Mouse (Mus musculus) hindbrain, embryonic 15.5 days (tissue): ENCODE data around the gene Ankrd6. TPM values are rescaled to one million over a fixed set of nuclear protein-coding genes. Genes with fewer than 3 reads are reported as not detected.

Experiments used
- ATAC-seq: fragments of 200-750 bp; cut with Nextera tagmentation; 2 replicates; pipeline ENCODE4 v1.8.0; 2017; ENCODE audit warnings: low read depth, moderate number of reproducible peaks, moderate TSS enrichment; ENCODE audit not compliant: low FRiP score
- H3K27ac ChIP-seq: fragments of 300-500 bp; sonication (generic); replicated peaks from 2 replicates; pipeline ENCODE4 v1.5.1; 2015; ENCODE audit warnings: mild to moderate bottlenecking, inconsistent platforms
- H3K27me3 ChIP-seq: fragments of 300-500 bp; sonication (generic); 2 replicates; pipeline ENCODE4 v1.6.1; 2015; ENCODE audit warnings: control low read depth, inconsistent platforms
- H3K36me3 ChIP-seq: fragments of 300-500 bp; sonication (generic); 2 replicates; pipeline ENCODE4 v1.6.1; 2015; ENCODE audit warnings: control low read depth, inconsistent platforms
- H3K4me1 ChIP-seq: fragments of 300-500 bp; sonication (generic); replicated peaks from 2 replicates; pipeline ENCODE4 v1.6.1; 2015; ENCODE audit warnings: control low read depth, inconsistent platforms
- H3K4me2 ChIP-seq: fragments of 300-500 bp; sonication (generic); 2 replicates; pipeline ENCODE4 v1.6.1; 2015; ENCODE audit warnings: moderate library complexity, mild to moderate bottlenecking, inconsistent platforms
- H3K4me3 ChIP-seq: fragments of 300-500 bp; sonication (generic); 2 replicates; pipeline ENCODE4 v1.5.1; 2015; ENCODE audit warnings: mild to moderate bottlenecking, inconsistent platforms
- H3K9ac ChIP-seq: fragments of 300-500 bp; sonication (generic); 2 replicates; pipeline ENCODE4 v1.6.1; 2015; ENCODE audit warnings: inconsistent platforms
- H3K9me3 ChIP-seq: fragments of 300-500 bp; sonication (generic); 2 replicates; pipeline ENCODE4 v1.6.1; 2016; ENCODE audit warnings: control low read depth, inconsistent platforms
- WGBS: fragments of 180-500 bp; shearing (Covaris S2); methylation state at CpG from one replicate; pipeline ENCODE4 v1.1.7; 2015; 5-methylcytosine and 5-hydroxymethylcytosine counted together
- polyA plus RNA-seq: library from polyadenylated mRNA; unstranded; fragments of >200 nt; fragmentation: Nextera tagmentation; extraction: Ambion mirVana; gene quantifications from 2 replicates; pipeline ENCODE4 v1.2.1, GENCODE M21; 2015

Ankrd6 gene
- polyA plus RNA-seq, 1 experiment from 2014 or later, result 23.4 TPM

DNA sequence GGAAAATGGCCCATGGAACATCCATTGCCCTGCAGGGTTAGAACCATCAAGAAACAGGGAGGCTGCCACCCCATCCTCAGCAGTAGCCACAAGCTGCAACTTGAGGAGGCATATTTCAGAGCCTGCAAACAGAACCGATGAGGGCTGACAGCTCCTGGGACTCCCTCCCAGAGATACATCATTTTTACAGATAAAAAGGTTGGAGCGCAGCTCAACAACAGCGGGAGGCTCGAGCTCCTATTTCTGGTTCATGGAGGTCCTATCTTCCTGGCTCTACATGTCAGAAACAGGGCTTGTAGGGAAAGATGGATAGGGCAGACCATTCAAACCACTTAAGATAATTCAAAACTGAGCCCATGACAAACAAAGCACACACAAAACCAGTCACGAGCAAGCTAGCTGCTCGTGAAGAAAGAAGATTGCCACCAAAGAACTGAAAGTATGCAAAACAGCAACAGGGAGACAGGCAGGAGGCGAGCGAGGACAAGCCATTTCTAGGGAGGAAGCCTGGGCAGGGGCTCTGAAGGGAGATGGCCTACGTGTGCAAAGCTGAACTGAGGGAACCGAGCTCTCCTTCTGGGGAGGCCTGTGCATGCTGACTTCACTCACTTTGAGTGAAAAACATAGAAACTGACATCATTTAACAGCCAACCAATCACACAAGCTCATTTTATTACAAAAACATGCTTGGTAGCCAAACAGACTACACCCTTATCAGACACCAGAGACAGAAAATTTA, 60.5 kb downstream of the Ankrd6 start:
- H3K36me3 ChIP-seq, result no peaks in the 10 kb centered on the region
- no peak overlapping the region for H3K9ac ChIP-seq
- peaks cover 10% of the 10 kb centered on the region; the same call in 1 of the 2 replicates for H3K4me1 ChIP-seq
- H3K27me3 ChIP-seq, result 0 out of 2 replicates have a peak, but pooled peaks cover 6% of the 10 kb centered on the region
- no peak overlapping the region for H3K4me3 ChIP-seq
- 40% methylated on average over 10 of the region's 10 CpGs for WGBS
- ATAC-seq, result no peak
- H3K9me3 ChIP-seq, result peaks cover 15% of the 10 kb centered on the region
- H3K4me2 ChIP-seq, result no peak overlapping the region
- H3K27ac ChIP-seq, result peak overlapping the region; percentile 66; the same call in 1 of the 2 replicates

DNA sequence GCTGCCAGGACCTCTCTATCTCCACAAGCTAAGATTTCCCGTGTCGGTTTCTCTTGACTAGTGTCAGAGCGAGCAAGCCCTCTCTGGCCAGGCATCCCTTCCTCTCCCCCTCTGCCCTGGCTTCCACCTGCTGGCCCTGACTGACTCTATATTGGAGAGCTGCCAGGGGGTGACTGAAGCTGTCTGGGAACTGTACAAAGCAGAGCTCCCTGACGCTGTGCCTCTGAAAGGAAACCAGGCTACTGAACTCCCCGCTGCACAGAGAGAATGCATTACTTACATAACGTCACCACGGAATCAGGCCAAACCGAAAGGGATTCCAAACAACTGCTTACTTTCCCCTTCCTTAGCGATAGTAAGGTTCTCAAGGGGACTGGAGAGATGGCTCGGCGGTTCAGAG, 61.4 kb downstream of the Ankrd6 start:
- Histone ChIP-seq H3K4me3 (no peak overlapping the region), H3K9ac (no peak overlapping the region), H3K4me1 (peaks cover 11% of the 10 kb centered on the region; the same call in 1 of the 2 replicates), H3K27ac (peak overlapping the region; percentile 66), H3K27me3 (0 out of 2 replicates have a peak, but pooled peaks cover 6% of the 10 kb centered on the region), H3K9me3 (peaks cover 6% of the 10 kb centered on the region; the same call in 1 of the 2 replicates), H3K36me3 (no peaks in the 10 kb centered on the region), H3K4me2 (no peak overlapping the region)
- WGBS, result 25% methylated on average over 11 of the region's 11 CpGs
- ATAC-seq, result peak; percentile 89

DNA sequence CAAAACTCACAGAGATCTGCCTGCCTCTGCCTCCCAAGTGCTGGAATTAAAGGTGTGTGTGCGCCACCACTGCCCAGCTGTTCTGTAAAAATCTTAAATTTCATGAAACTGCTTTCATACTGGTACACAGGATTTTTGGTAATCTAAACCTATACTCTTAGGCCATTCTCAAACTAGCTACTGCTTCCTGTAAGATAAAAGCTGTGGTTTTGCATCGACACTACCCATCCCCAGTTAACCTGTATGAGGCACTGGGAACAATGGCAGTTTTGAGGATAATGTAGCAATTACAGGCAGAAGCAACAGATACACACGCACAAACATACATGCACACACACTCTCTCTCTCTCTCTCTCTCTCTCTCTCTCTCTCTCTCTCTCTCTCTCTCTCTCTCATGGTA, 64.2 kb downstream of the Ankrd6 start:
- peaks cover 14% of the 10 kb centered on the region; the same call in 1 of the 2 replicates for H3K4me1 ChIP-seq
- ATAC-seq, result no peak
- no peak overlapping the region for H3K4me3 ChIP-seq
- no peak overlapping the region for H3K4me2 ChIP-seq
- 95% methylated on average over 3 of the region's 3 CpGs for WGBS
- peaks cover 13% of the 10 kb centered on the region; the same call in 1 of the 2 replicates for H3K27me3 ChIP-seq
- no peaks in the 10 kb centered on the region for H3K9me3 ChIP-seq
- H3K27ac ChIP-seq, result no peak overlapping the region
- no peaks in the 10 kb centered on the region for H3K36me3 ChIP-seq
- no peak overlapping the region for H3K9ac ChIP-seq

GRCm38 (mm10) chr4:32884599-32884998, 66.0 kb downstream of the Ankrd6 start:
- ATAC-seq, result no peak
- H3K4me1 ChIP-seq, result peaks cover 5% of the 10 kb centered on the region; the same call in 1 of the 2 replicates
- H3K9ac ChIP-seq, result no peak overlapping the region
- WGBS, result 24% methylated on average over 9 of the region's 9 CpGs
- peaks cover 13% of the 10 kb centered on the region; the same call in 1 of the 2 replicates for H3K27me3 ChIP-seq
- no peak overlapping the region for H3K27ac ChIP-seq
- H3K4me3 ChIP-seq, result no peak overlapping the region
- no peaks in the 10 kb centered on the region for H3K9me3 ChIP-seq
- H3K36me3 ChIP-seq, result no peaks in the 10 kb centered on the region
- no peak overlapping the region for H3K4me2 ChIP-seq

GRCm38 (mm10) chr4:32881001-32881400, 69.6 kb downstream of the Ankrd6 start:
- Histone ChIP-seq H3K4me1 (peaks cover 4% of the 10 kb centered on the region; the same call in 1 of the 2 replicates), H3K4me2 (no peak overlapping the region), H3K9ac (no peak overlapping the region), H3K9me3 (no peaks in the 10 kb centered on the region), H3K27ac (no peak overlapping the region), H3K4me3 (no peak overlapping the region), H3K27me3 (peaks cover 7% of the 10 kb centered on the region; the same call in 1 of the 2 replicates), H3K36me3 (no peaks in the 10 kb centered on the region)
- 81% methylated on average over 4 of the region's 4 CpGs for WGBS
- ATAC-seq, result no peak

DNA sequence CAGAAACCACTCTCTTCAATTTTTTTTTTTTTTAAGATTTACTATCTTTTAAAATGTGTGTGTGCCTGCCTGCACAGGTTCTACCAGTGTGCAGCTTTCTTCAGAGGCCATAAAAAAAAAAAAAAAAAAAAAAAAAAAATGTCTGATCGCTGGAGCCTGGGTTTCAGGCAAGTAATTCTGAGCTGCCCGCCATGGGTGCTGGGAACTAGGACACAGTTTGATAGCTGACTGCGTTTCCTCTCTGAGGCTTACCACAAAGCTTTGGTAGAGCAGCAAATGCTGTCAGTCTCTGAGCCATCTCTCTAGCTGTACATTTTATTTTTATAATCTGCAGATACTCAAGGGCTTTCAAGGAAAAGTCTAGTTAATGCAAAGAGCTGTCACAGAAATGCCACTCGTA, 76.0 kb downstream of the Ankrd6 start:
- Histone ChIP-seq H3K27ac (no peak overlapping the region), H3K4me3 (no peak overlapping the region), H3K36me3 (no peaks in the 10 kb centered on the region), H3K27me3 (no peaks in the 10 kb centered on the region), H3K9ac (no peak overlapping the region), H3K4me1 (no peaks in the 10 kb centered on the region), H3K4me2 (no peak overlapping the region), H3K9me3 (no peaks in the 10 kb centered on the region)
- ATAC-seq, result no peak
- WGBS, result 85% methylated on average over 4 of the region's 4 CpGs

DNA sequence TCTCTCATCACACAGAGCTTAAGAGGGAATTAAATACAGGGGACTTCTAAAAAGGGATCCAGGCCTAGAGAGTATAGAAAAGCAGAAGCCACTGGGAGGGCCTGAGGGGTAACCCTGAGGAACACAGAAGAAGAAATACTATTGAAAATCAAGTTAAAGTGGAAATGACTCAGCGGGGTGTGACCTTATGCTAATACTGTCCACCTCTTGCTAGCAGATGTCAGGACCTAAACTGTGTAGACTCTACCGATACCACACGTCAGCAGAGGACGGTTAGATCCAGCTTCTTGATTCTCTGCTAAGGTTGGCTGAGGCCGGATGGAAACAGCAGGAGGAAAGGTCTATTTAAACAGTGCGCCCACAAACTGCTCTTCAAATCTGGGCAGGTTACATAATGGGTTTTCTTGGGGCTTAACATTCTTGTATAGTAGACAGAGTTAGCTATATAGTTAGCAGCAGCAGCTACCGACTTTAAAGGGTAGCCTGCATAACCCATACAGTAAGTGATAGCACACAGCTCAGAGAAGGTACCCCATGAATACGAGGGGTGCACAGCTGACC, 78.4 kb downstream of the Ankrd6 start:
- no peaks in the 10 kb centered on the region for H3K4me1 ChIP-seq
- no peak overlapping the region for H3K4me2 ChIP-seq
- H3K9ac ChIP-seq, result no peak overlapping the region
- ATAC-seq, result no peak
- H3K27ac ChIP-seq, result no peak overlapping the region
- H3K27me3 ChIP-seq, result no peaks in the 10 kb centered on the region
- no peak overlapping the region for H3K4me3 ChIP-seq
- WGBS, result 82% methylated on average over 8 of the region's 8 CpGs
- no peaks in the 10 kb centered on the region for H3K36me3 ChIP-seq
- no peaks in the 10 kb centered on the region for H3K9me3 ChIP-seq

DNA sequence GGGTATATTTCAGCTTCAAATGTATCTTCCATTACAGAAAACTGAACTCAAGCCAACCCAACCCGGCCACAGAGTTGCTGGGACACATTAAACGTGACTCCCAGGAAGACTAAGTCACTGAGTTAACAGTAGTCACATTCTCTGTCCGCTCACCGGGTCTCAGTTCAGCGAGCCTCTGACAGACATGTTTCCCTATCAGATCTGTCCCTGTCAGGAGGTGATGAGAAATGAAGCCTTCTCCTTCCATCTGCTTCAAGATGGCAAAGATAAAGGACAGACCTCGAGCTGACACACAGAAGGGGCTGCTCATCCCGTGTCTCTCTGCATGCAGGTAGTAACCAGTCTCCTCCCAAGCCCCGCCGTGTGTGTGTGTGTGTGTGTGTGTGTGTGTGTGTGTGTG, 81.3 kb downstream of the Ankrd6 start:
- H3K9me3 ChIP-seq, result no peaks in the 10 kb centered on the region
- H3K27me3 ChIP-seq, result no peaks in the 10 kb centered on the region
- 81% methylated on average over 9 of the region's 9 CpGs for WGBS
- peaks cover 6% of the 10 kb centered on the region for H3K4me1 ChIP-seq
- no peak overlapping the region for H3K4me2 ChIP-seq
- H3K36me3 ChIP-seq, result no peaks in the 10 kb centered on the region
- no peak overlapping the region for H3K9ac ChIP-seq
- ATAC-seq, result no peak
- no peak overlapping the region for H3K4me3 ChIP-seq
- H3K27ac ChIP-seq, result no peak overlapping the region

- Histone ChIP-seq H3K27ac (no peak overlapping the region), H3K4me1 (peaks cover 11% of the 10 kb centered on the region), H3K27me3 (no peaks in the 10 kb centered on the region), H3K4me2 (no peak overlapping the region), H3K36me3 (no peaks in the 10 kb centered on the region), H3K4me3 (no peak overlapping the region), H3K9ac (no peak overlapping the region), H3K9me3 (no peaks in the 10 kb centered on the region)
- ATAC-seq, result no peak
- WGBS, result 72% methylated on average over 8 of the region's 8 CpGs
Observed at GRCm38 (mm10) chr4:32868858-32869257, 81.8 kb downstream of the Ankrd6 start.

GRCm38 (mm10) chr4:32868437-32868836, 82.2 kb downstream of the Ankrd6 start:
- Histone ChIP-seq H3K27ac (no peak overlapping the region), H3K4me2 (no peak overlapping the region), H3K27me3 (no peaks in the 10 kb centered on the region), H3K9ac (no peak overlapping the region), H3K4me1 (peaks cover 15% of the 10 kb centered on the region), H3K36me3 (no peaks in the 10 kb centered on the region), H3K4me3 (no peak overlapping the region), H3K9me3 (no peaks in the 10 kb centered on the region)
- no peak for ATAC-seq
- WGBS, result 86% methylated on average over 4 of the region's 4 CpGs

GRCm38 (mm10) chr4:32867460-32867859, 83.2 kb downstream of the Ankrd6 start:
- Histone ChIP-seq H3K27ac (no peak overlapping the region), H3K4me1 (peaks cover 25% of the 10 kb centered on the region), H3K9ac (no peak overlapping the region), H3K4me3 (no peak overlapping the region), H3K9me3 (no peaks in the 10 kb centered on the region), H3K27me3 (no peaks in the 10 kb centered on the region), H3K4me2 (no peak overlapping the region), H3K36me3 (no peaks in the 10 kb centered on the region)
- 93% methylated on average over 6 of the region's 6 CpGs for WGBS
- no peak for ATAC-seq

- Histone ChIP-seq H3K4me2 (peak overlapping the region; percentile 70), H3K36me3 (no peaks in the 10 kb centered on the region), H3K9me3 (no peaks in the 10 kb centered on the region), H3K27me3 (no peaks in the 10 kb centered on the region), H3K4me1 (peaks cover 49% of the 10 kb centered on the region), H3K9ac (peak overlapping the region; percentile 51; the same call in 1 of the 2 replicates), H3K27ac (no peak overlapping the region; the same call in 1 of the 2 replicates), H3K4me3 (peak overlapping the region; percentile 45)
- WGBS, result 78% methylated on average over 6 of the region's 6 CpGs
- no peak for ATAC-seq
Observed at GRCm38 (mm10) chr4:32864867-32865242, 85.8 kb downstream of the Ankrd6 start.
